Mouse (Mus musculus) monocyte, adult 2 months (primary cell): ENCODE results near the gene Rph3al.

Experiments used
- DNase-seq, 2 experiments: peaks; one replicate each; pipeline ENCODE4 v3.0.0; 2022; ENCODE audit warnings: low spot score in 2 of 2, low read depth in 1 of 2

The Rph3al gene

DNA sequence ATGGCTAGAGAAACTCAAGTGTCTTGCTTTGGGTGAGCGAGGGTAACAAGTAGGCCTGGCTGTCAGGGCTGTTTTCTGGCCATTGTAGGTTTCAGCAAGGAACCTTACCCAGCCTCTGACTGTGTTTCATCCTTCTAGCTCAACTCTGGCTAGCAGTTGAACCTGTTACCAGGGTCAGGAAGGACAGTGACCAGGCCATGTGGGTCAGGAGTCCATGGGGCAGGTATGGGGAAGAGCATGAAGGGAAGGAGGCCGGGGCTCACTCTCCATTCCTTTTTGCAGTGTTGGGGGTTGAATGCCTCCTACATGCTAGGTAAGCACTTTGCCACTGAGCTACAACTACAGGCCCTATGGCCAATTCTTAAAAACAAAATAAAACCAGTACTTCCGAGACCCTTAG is 107.8 kb downstream of the Rph3al start:
- DNase-seq: no peak

GRCm38 (mm10) chr11:75827414-75827813 is 110.8 kb downstream of the Rph3al start:
- no peak for DNase-seq

DNA sequence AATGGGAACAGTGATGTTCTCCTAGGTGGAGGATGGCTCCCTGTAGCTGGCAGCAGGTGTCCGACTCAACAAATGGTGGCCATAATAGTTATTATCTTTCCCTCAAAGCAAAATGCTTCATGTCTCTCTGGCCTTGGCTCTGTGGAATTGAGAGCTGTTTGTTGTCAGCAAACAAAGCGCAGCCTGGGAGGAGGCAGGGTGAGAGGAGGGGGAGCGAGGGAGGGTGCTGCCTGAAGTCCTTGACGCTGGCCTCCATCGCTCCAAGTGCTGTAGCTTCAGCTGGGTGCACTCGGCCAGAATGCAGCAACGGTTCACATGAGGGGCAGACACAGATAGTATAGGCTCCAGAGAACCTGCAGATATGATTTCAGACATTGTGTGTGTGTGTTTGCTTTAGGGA is 114.7 kb downstream of the Rph3al start:
- DNase-seq: no peak

- no peak for DNase-seq
Observed at GRCm38 (mm10) chr11:75813085-75813484, 125.1 kb downstream of the Rph3al start.

DNA sequence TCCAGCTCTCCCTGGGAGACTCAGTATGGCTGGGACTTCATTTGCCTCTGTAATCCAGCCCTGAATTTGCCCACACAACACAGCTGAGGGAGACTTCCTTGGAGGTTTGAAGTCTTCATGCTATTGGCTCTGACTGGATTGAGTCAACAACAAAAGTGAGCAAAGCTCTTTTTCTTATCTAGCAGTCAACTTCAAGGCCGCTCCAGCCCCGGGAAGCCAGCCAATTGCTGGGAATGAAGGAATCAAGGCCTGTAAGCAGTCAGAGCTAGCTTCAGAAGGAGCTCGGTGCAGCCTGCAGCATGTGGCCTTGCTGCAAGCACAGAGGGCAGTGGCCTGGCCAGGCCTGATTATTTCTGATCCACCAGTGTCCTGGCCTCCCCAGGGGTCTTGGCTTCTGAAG is 126.3 kb downstream of the Rph3al start:
- no peak for DNase-seq

- no peak for DNase-seq
Observed at GRCm38 (mm10) chr11:75810526-75810925, 127.7 kb downstream of the Rph3al start.

GRCm38 (mm10) chr11:75807486-75807885 is 130.7 kb downstream of the Rph3al start:
- no peak for DNase-seq

DNA sequence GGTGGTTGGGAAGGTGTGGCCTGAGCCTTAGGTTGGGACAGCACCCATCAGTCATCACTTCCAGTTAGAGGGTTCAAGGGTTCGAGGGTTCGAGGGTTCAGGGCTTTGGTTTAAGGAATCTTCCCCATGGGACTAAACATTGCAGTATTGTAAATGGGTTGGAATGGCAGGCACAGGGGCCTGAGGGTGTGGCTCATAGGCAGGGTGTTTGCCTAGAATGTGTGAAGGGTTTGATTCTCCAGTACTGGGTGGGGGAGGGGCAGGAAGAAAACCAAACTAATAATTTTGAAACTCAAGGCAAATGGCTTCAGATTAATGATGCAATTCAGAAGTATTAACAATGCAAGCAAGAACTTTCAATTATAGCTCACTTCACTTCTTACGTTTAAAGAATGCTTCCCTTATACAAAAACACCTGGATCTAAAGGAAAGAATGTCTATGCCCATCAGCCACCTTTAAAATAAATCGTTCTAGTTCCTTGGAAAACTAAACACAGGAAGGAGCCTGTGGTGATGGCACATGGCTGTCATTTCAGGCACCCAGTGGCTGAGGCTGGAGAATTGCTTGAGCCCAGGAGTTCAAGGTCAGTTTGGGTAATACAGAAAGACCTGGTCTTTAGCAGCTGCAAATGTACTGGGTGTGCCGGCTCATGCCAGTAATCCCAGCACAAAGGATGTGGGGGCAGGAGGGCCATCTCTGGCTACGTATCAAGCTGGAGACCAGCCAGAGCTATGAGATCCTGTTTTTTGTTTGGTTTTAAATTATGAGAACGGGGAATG is 136.3 kb downstream of the Rph3al start:
- no peak for DNase-seq

DNA sequence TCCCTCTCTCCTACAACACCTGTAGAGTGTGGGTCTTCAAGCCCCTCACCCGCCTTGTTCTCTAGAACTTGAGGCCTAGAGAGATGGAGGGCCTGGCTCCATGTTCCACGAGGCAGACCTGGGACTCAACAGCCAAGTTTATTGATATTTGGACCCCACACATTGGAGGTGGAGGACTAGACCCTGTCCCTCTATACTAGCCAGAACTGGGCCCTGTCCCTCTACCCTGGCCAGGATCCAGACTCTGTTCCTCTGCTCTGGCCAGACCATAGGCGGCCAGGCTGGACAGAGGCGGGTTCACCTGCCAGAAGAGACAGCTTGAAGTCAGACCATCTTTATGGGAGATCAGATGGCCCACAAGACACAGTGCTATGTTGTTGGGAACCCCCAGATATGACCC is 136.9 kb downstream of the Rph3al start:
- DNase-seq: no peak

- DNase-seq: no peak
Observed at GRCm38 (mm10) chr11:75796536-75797246, 141.5 kb downstream of the Rph3al start.

DNA sequence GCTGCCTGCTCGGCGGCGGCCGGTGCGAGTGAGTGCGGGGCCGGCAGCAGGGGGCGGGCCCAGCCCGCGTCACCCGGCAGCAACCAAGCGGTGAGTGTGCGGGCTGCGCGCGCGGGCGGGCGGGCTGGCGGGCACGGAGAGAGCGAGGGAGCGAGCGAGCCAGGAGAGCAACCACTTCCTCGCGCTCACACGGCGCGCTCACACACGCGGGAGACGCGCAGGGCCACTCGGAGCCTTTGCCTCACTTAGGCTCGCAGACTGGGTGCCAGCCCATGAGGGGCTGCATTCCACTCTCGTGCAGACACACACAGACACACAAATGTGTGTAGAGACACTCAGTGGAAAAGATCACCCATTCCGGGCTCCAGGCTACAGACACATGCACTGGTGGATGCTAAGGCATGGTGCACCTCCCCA is 142.2 kb downstream of the Rph3al start, which contains the start of gene Doc2b:
Gene Doc2b (minus strand): TSS at position 21 of the 417 bp plus-strand sequence.
- DNase-seq: no peak

GRCm38 (mm10) chr11:75795321-75795636 is 142.9 kb downstream of the Rph3al start:
- DNase-seq: no peak

- DNase-seq: no peak
Observed at GRCm38 (mm10) chr11:75794602-75795320, 143.5 kb downstream of the Rph3al start.

- DNase-seq: no peak
Observed at GRCm38 (mm10) chr11:75793351-75793750, 144.9 kb downstream of the Rph3al start.

GRCm38 (mm10) chr11:75792535-75792934 is 145.7 kb downstream of the Rph3al start:
- DNase-seq: no peak

DNA sequence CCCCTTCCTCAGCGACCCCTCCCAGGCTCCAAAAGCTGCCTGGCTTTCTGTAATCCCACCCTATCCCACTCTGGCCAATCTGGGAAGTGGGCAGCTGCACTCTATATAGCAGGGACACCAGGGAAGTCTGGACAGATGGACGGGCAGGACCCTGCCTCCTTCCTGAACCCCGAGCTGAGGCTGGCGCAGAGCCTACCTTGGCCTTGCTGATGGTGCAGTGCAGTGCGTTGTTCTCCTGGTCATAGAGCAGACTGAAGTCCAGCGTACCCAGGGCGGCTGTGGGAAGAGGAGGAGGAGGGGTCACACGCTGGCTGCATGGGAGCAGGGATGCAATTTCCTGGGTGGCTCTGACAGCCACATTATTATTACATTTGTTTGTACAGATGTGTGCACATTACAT is 152.3 kb downstream of the Rph3al start:
- DNase-seq: no peak

DNA sequence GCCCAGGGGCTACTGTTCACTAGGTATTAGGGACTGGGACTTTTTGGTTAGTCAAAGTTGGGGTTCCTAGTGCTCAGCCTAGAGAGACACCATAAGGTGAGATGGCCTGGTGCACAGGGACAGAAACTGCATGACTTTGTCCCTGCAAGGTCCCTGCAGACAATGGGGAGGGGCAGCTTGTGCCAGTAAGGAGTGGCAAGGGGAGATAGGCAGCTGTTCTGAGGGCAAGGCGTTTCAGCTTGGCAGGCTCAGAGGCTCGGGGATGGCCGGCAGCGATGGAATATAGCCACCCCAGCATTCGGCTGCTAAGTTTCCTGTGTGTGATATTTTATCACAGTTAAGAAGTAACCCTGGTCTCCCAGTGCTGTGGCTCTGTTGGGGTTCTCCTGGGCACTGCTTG is 154.4 kb downstream of the Rph3al start:
- no peak for DNase-seq

DNA sequence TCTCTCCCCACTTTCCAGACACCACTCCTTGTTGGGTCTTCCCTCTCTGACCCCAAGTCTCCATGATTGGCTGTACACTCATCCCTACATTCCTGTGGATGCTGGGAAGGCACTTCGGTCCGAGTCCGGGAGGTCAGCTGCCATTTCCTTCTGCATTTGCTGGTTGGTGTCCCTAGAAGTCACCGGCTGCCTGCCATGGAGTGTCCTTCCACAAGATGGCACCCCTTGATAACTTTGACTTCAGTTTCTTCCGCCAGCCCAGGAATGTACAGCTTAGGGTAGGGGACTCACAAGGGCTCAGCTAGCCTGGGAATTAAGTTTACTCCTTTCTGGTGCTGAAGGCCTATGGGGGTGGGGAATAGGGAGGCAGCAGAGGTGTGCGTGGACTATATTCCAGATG is 156.3 kb downstream of the Rph3al start:
- peak in 1 of 2 experiments; percentile 17 for DNase-seq
